Mouse (Mus musculus): ENCODE measurements around the gene Eps15l1. TPM values are rescaled to one million over a fixed set of nuclear protein-coding genes. Genes with fewer than 3 reads are reported as not detected.

The Eps15l1 gene
- polyA plus RNA-seq, 1 experiment: 11.9 TPM

GRCm38 (mm10) chr8:72291104-72291503 lies 130.2 kb downstream of the Eps15l1 start:
- no peak for TF ChIP-seq POLR2A (IDR thresholded peaks at IDR 0.05; ENCODE audit: control insufficient read depth, low read depth, low read length)
- TF ChIP-seq CTCF (IDR thresholded peaks at IDR 0.05; ENCODE audit: control insufficient read depth, insufficient read depth, insufficient replicate concordance, low read depth, low read length): no peak
- H3K36me3 ChIP-seq (ENCODE audit: control insufficient read depth, insufficient read depth, low read length): no peaks in the 10 kb centered on the region
- no peaks in the 10 kb centered on the region for H3K4me1 ChIP-seq (ENCODE audit: control insufficient read depth, insufficient read depth, low read length)
- no peak overlapping the region for H3K27ac ChIP-seq (ENCODE audit: control insufficient read depth, insufficient read depth, low read depth, low read length)
- H3K27me3 ChIP-seq (ENCODE audit: control insufficient read depth, insufficient read depth, low read length): no peaks in the 10 kb centered on the region
- no peak overlapping the region for H3K4me3 ChIP-seq (ENCODE audit: control insufficient read depth, low read depth, low read length)

Other genes with a start within 250 kb of the Eps15l1 start
- 0.31 and 0.65 TPM in 2 replicates for gene Hsh2d, start 231.8 kb downstream of the Eps15l1 start, polyA plus RNA-seq (2012; rRNA removed)
- 0.05 and 0.48 TPM in 2 replicates for gene Cib3, start 208.6 kb downstream of the Eps15l1 start, polyA plus RNA-seq (2012; rRNA removed)
- not detected in 2 replicates for gene Gm11034, start 207.8 kb downstream of the Eps15l1 start, polyA plus RNA-seq (2012; rRNA removed)
- 14.5 and 15.4 TPM in 2 replicates for gene Fam32a, start 201.7 kb downstream of the Eps15l1 start, polyA plus RNA-seq (2012; rRNA removed)
- 405 and 422 TPM in 2 replicates for gene Ap1m1, start 181.4 kb downstream of the Eps15l1 start, polyA plus RNA-seq (2012; rRNA removed)
- 1.1 and 1.7 TPM in 2 replicates for gene Gm10282, start 116.2 kb downstream of the Eps15l1 start, polyA plus RNA-seq (2012; rRNA removed)
- 10.6 and 13.5 TPM in 2 replicates for gene Klf2, start 102.4 kb downstream of the Eps15l1 start, polyA plus RNA-seq (2012; rRNA removed)
- 41.8 and 53.8 TPM in 2 replicates for gene Calr3, start 22.4 kb upstream of the Eps15l1 start, polyA plus RNA-seq (2012; rRNA removed)
- 44.3 and 46.6 TPM in 2 replicates for gene 1700030K09Rik, start 22.4 kb upstream of the Eps15l1 start, polyA plus RNA-seq (2012; rRNA removed)
- 54.1 and 57.7 TPM in 2 replicates for gene Cherp, start 53.8 kb upstream of the Eps15l1 start, polyA plus RNA-seq (2012; rRNA removed)
- gene Slc35e1, start 71.2 kb upstream of the Eps15l1 start, polyA plus RNA-seq (2012; rRNA removed): 9.1 and 10.4 TPM in 2 replicates
- 80.0 and 95.3 TPM in 2 replicates for gene Med26, start 126.8 kb upstream of the Eps15l1 start, polyA plus RNA-seq (2012; rRNA removed)
- 12.7 and 14.0 TPM in 2 replicates for gene Smim7, start 149.6 kb upstream of the Eps15l1 start, polyA plus RNA-seq (2012; rRNA removed)
- 2.6 and 3.1 TPM in 2 replicates for gene Tmem38a, start 150.6 kb upstream of the Eps15l1 start, polyA plus RNA-seq (2012; rRNA removed)
- 0.69 and 0.79 TPM in 2 replicates for gene Nwd1, start 225.3 kb upstream of the Eps15l1 start, polyA plus RNA-seq (2012; rRNA removed)

Data from testis, adult 2 months (tissue).